Comparison of ENCODE assay signal across 8 mouse cellular contexts in the genomic region with DNA sequence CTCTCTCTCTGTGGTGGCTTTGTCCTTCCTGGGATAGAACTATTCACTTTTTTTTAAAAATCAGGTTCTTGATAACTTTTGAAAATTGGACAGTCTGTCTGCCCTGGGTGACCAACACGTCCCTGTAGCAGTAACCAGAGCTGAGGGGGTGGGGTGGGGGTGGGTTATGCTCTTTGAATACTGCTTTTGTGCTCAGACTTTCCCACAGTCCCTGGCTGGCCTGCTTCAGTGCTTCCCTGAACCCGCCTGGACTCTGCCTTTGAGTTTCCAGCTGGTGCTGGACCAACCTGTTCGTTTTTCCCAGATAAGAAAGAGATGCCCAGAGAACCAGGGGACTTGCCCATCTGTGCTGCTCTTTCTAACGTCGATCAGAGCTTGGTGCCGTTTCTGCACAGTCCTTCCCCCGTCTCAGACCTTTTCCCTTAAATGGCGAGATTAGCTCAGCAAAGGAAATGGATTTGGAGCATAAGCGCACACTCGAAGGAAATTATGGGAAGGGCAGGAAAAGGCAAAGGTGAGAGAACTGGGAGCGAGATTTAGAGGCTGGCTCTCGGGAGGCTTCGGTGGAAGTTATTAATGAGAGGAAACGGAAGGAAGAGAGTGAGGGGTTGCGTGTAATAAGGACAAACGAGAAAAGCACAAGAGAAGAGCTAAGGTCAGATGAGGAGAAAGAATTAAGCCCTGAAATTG. TPM values are rescaled to one million over a fixed set of nuclear protein-coding genes. Genes with fewer than 3 reads are reported as not detected.
A peak's percentile ranks its signal among the peaks of the same experiment; 100 is the strongest.
DNase-seq lines count a peak whose midpoint lies in the region; ATAC-seq and TF ChIP-seq lines count a peak whose summit lies in the region.

No protein-coding gene starts in this region.

- no peak for TF ChIP-seq EP300 in liver, postnatal 0 days (IDR thresholded peaks at IDR 0.05; ENCODE audit: low read depth)

- intact Hi-C loops in left cerebral cortex, postnatal 36 days (cut with DNase I): no loop called here

- DNase-seq in frontal cortex, postnatal 25 days (ENCODE audit: low spot score in 2 of 2): no peak
- DNase-seq in liver, postnatal 0 days: no peak
- no peak for DNase-seq in cerebellum, adult 2 months
- DNase-seq in left cerebral cortex, postnatal 36 days (ENCODE audit: low spot score in 2 of 2): no peak
- no peak for DNase-seq in right cerebral cortex, postnatal 14 days

- H3K9ac ChIP-seq in embryonic facial prominence, embryonic 12.5 days: no peak overlapping the region
- no peak overlapping the region for H3K9ac ChIP-seq in hindbrain, embryonic 13.5 days
- no peak overlapping the region for H3K9ac ChIP-seq in liver, postnatal 0 days (replicated peaks)

- no peaks in the 10 kb centered on the region for H3K36me3 ChIP-seq in embryonic facial prominence, embryonic 12.5 days
- no peaks in the 10 kb centered on the region for H3K36me3 ChIP-seq in hindbrain, embryonic 13.5 days
- no peaks in the 10 kb centered on the region for H3K36me3 ChIP-seq in liver, postnatal 0 days (replicated peaks; ENCODE audit: insufficient read depth, low read length)

- H3K27me3 ChIP-seq in embryonic facial prominence, embryonic 12.5 days: no peaks in the 10 kb centered on the region
- 0 out of 2 replicates have a peak, but pooled peaks cover 2% of the 10 kb centered on the region for H3K27me3 ChIP-seq in hindbrain, embryonic 13.5 days
- no peaks in the 10 kb centered on the region for H3K27me3 ChIP-seq in liver, postnatal 0 days (ENCODE audit: insufficient read depth, low read length)
- H3K27me3 ChIP-seq in cerebellum, adult 2 months (ENCODE audit: control insufficient read depth, insufficient read depth, low read length): no peaks in the 10 kb centered on the region; the same call in 1 of the 2 replicates

- peak overlapping the region; percentile 10; the same call in 1 of the 2 replicates for H3K4me2 ChIP-seq in embryonic facial prominence, embryonic 12.5 days (replicated peaks)
- H3K4me2 ChIP-seq in hindbrain, embryonic 13.5 days: peak overlapping the region; percentile 15; the same call in 1 of the 2 replicates
- peak overlapping the region; percentile 45 for H3K4me2 ChIP-seq in liver, postnatal 0 days (ENCODE audit: low read depth, low read length)

- WGBS in embryonic facial prominence, embryonic 12.5 days: 17% methylated on average over 16 of the region's 16 CpGs
- WGBS in hindbrain, embryonic 13.5 days: 38% methylated on average over 16 of the region's 16 CpGs
- WGBS in liver, postnatal 0 days (ENCODE audit: insufficient replicate concordance): 25% methylated on average over 16 of the region's 16 CpGs
- 38% methylated on average over 16 of the region's 16 CpGs for WGBS in cerebellum, adult 2 months

- no peak for TF ChIP-seq CTCF in liver, postnatal 0 days (IDR thresholded peaks at IDR 0.05; ENCODE audit: low read depth)
- TF ChIP-seq CTCF in cerebellum, adult 2 months (IDR thresholded peaks at IDR 0.05; ENCODE audit: borderline replicate concordance, insufficient read depth, low read depth, low read length): no peak

- H3K4me3 ChIP-seq in embryonic facial prominence, embryonic 12.5 days: no peak overlapping the region
- no peak overlapping the region for H3K4me3 ChIP-seq in hindbrain, embryonic 13.5 days
- H3K4me3 ChIP-seq in liver, postnatal 0 days (ENCODE audit: low read depth, low read length): peak overlapping the region; percentile 2; the same call in 1 of the 2 replicates
- no peak overlapping the region for H3K4me3 ChIP-seq in cerebellum, adult 2 months (replicated peaks; ENCODE audit: insufficient read depth, low read depth, low read length)

- H3K27ac ChIP-seq in embryonic facial prominence, embryonic 12.5 days: no peak overlapping the region
- H3K27ac ChIP-seq in hindbrain, embryonic 13.5 days: peak overlapping the region; percentile 35; the same call in 1 of the 2 replicates
- H3K27ac ChIP-seq in liver, postnatal 0 days (ENCODE audit: low read depth): no peak overlapping the region
- no peak overlapping the region for H3K27ac ChIP-seq in cerebellum, adult 2 months (ENCODE audit: insufficient read depth, low read length)

- ATAC-seq in frontal cortex, adult (ENCODE audit: low TSS enrichment): peak; percentile 29; the same call in 1 of the 2 replicates
- no peak for ATAC-seq in embryonic facial prominence, embryonic 12.5 days (ENCODE audit: insufficient number of reproducible peaks, insufficient read depth, low FRiP score, low TSS enrichment)
- peak; percentile 66; the same call in 1 of the 2 replicates for ATAC-seq in hindbrain, embryonic 13.5 days (ENCODE audit: low FRiP score)
- ATAC-seq in liver, postnatal 0 days: no peak

- no peaks in the 10 kb centered on the region for H3K4me1 ChIP-seq in embryonic facial prominence, embryonic 12.5 days
- 0 out of 2 replicates have a peak, but pooled peaks cover 9% of the 10 kb centered on the region for H3K4me1 ChIP-seq in hindbrain, embryonic 13.5 days (replicated peaks)
- H3K4me1 ChIP-seq in liver, postnatal 0 days (ENCODE audit: insufficient read depth): no peaks in the 10 kb centered on the region
- H3K4me1 ChIP-seq in cerebellum, adult 2 months (ENCODE audit: control insufficient read depth, insufficient read depth, low read length): no peaks in the 10 kb centered on the region

- no peaks in the 10 kb centered on the region for H3K9me3 ChIP-seq in embryonic facial prominence, embryonic 12.5 days
- no peaks in the 10 kb centered on the region for H3K9me3 ChIP-seq in hindbrain, embryonic 13.5 days
- no peaks in the 10 kb centered on the region for H3K9me3 ChIP-seq in liver, postnatal 0 days (ENCODE audit: low read length)

- TF ChIP-seq POLR2A in cerebellum, adult 2 months (IDR thresholded peaks at IDR 0.05; ENCODE audit: borderline replicate concordance, insufficient read depth, low read length): no peak

RNA-seq across cellular contexts. Expression of gene Etv6, which starts 50.7 kb away (rescaled TPM):
- polyA plus RNA-seq in embryonic facial prominence, embryonic 12.5 days (2016; fragmentation: Nextera tagmentation; extraction: Ambion mirVana): 14.2 and 15.8 TPM in 2 replicates
- 5.9 and 6.4 TPM in 2 replicates for polyA plus RNA-seq in hindbrain, embryonic 13.5 days (2015; fragmentation: Nextera tagmentation; extraction: Ambion mirVana)
- 2.6 and 2.7 TPM in 2 replicates for polyA plus RNA-seq in liver, postnatal 0 days (2015; fragmentation: Nextera tagmentation; extraction: Ambion mirVana)
- polyA plus RNA-seq in cerebellum, adult 2 months (2012; rRNA removed): 8.9 and 9.1 TPM in 2 replicates
- 10 to 100 TPM; 14.1 to 18.1 TPM for total RNA-seq in left cerebral cortex, postnatal 36 days (2021)

Comparison
In these comparisons a context has a peak if more than half of its experiments do, and no peak if none do; other contexts are left out.
1. ATAC-seq: peak in frontal cortex, adult (single experiment) and hindbrain, embryonic 13.5 days (single experiment); none in embryonic facial prominence, embryonic 12.5 days (single experiment) and liver, postnatal 0 days (single experiment).
2. Peak in every context shown above with its lines, with median percentiles within 50 percentile points of each other: H3K4me2 ChIP-seq.